Mouse (Mus musculus) midbrain, embryonic 10.5 days (tissue): ENCODE measurements at regions not wholly inside any gene's neighbourhood (a gene's known extent, or its start where the extent isn't known, plus 50 kb on each side); places are given as distances from the start of the nearest gene placed in this dataset.

ENCODE experiments used
- DNase-seq: peaks from one replicate; pipeline ENCODE4 v3.0.0-alpha.2; 2017; ENCODE audit warnings: low spot score
- H3K27ac ChIP-seq: fragments of 300-500 bp; sonication (generic); replicated peaks from 2 replicates; pipeline ENCODE4 v1.5.1; 2016; ENCODE audit warnings: mild to moderate bottlenecking
- H3K27me3 ChIP-seq: fragments of 300-500 bp; sonication (generic); 2 replicates; pipeline ENCODE4 v1.6.1; 2016; ENCODE audit warnings: low read depth, mild to moderate bottlenecking; ENCODE audit not compliant: poor library complexity, severe bottlenecking
- H3K36me3 ChIP-seq: fragments of 300-500 bp; sonication (generic); 2 replicates; pipeline ENCODE4 v1.6.1; 2016; ENCODE audit warnings: mild to moderate bottlenecking, moderate library complexity
- H3K4me1 ChIP-seq: fragments of 300-500 bp; sonication (generic); 2 replicates; pipeline ENCODE4 v1.6.1; 2016
- H3K4me3 ChIP-seq: fragments of 300-500 bp; sonication (generic); 2 replicates; pipeline ENCODE4 v1.5.1; 2016; ENCODE audit warnings: mild to moderate bottlenecking, moderate library complexity
- H3K9me3 ChIP-seq: fragments of 300-500 bp; sonication (generic); replicated peaks from 2 replicates; pipeline ENCODE4 v1.6.1; 2016; ENCODE audit warnings: mild to moderate bottlenecking
- WGBS: fragments of 180-500 bp; shearing (Covaris S2); methylation state at CpG from one replicate; pipeline ENCODE4 v1.1.7; 2016; 5-methylcytosine and 5-hydroxymethylcytosine counted together

GRCm38 (mm10) chr8:128065964-128066680, 292.3 kb upstream of the Nrp1 start:
- H3K4me3 ChIP-seq, result no peak overlapping the region
- H3K4me1 ChIP-seq, result no peaks in the 10 kb centered on the region
- H3K36me3 ChIP-seq, result no peaks in the 10 kb centered on the region
- no peaks in the 10 kb centered on the region for H3K27me3 ChIP-seq
- H3K27ac ChIP-seq, result no peak overlapping the region
- H3K9me3 ChIP-seq, result no peaks in the 10 kb centered on the region
- WGBS, result 77% methylated on average over 7 of the region's 7 CpGs
- no peak for DNase-seq

GRCm38 (mm10) chr8:128069749-128070148, 288.7 kb upstream of the Nrp1 start:
- no peaks in the 10 kb centered on the region for H3K9me3 ChIP-seq
- no peak overlapping the region for H3K4me3 ChIP-seq
- WGBS, result 78% methylated on average over 2 of the region's 2 CpGs
- no peak overlapping the region for H3K27ac ChIP-seq
- H3K4me1 ChIP-seq, result no peaks in the 10 kb centered on the region
- no peaks in the 10 kb centered on the region for H3K36me3 ChIP-seq
- no peaks in the 10 kb centered on the region for H3K27me3 ChIP-seq
- DNase-seq, result no peak

- no peaks in the 10 kb centered on the region for H3K9me3 ChIP-seq
- no peak overlapping the region for H3K4me3 ChIP-seq
- WGBS, result 70% methylated on average over 1 of the region's 1 CpGs
- no peaks in the 10 kb centered on the region for H3K36me3 ChIP-seq
- H3K27ac ChIP-seq, result no peak overlapping the region
- H3K27me3 ChIP-seq, result no peaks in the 10 kb centered on the region
- DNase-seq, result no peak
- no peaks in the 10 kb centered on the region for H3K4me1 ChIP-seq
Observed at GRCm38 (mm10) chr8:128075566-128075965, 282.8 kb upstream of the Nrp1 start.

GRCm38 (mm10) chr8:128076226-128076625, 282.2 kb upstream of the Nrp1 start:
- H3K27me3 ChIP-seq, result no peaks in the 10 kb centered on the region
- 94% methylated on average over 4 of the region's 4 CpGs for WGBS
- no peak for DNase-seq
- no peaks in the 10 kb centered on the region for H3K9me3 ChIP-seq
- H3K36me3 ChIP-seq, result no peaks in the 10 kb centered on the region
- no peaks in the 10 kb centered on the region for H3K4me1 ChIP-seq
- no peak overlapping the region for H3K4me3 ChIP-seq
- H3K27ac ChIP-seq, result no peak overlapping the region

- Histone ChIP-seq H3K4me3 (no peak overlapping the region), H3K4me1 (no peaks in the 10 kb centered on the region), H3K36me3 (no peaks in the 10 kb centered on the region), H3K27me3 (0 out of 2 replicates have a peak, but pooled peaks cover 7% of the 10 kb centered on the region), H3K27ac (no peak overlapping the region), H3K9me3 (no peaks in the 10 kb centered on the region)
- DNase-seq, result no peak
- WGBS, result 91% methylated on average over 1 of the region's 1 CpGs
Observed at GRCm38 (mm10) chr8:128078740-128079139, 279.7 kb upstream of the Nrp1 start.

- no peak overlapping the region for H3K27ac ChIP-seq
- H3K36me3 ChIP-seq, result no peaks in the 10 kb centered on the region
- no peaks in the 10 kb centered on the region for H3K4me1 ChIP-seq
- no peaks in the 10 kb centered on the region for H3K9me3 ChIP-seq
- DNase-seq, result no peak
- no peak overlapping the region for H3K4me3 ChIP-seq
- H3K27me3 ChIP-seq, result peaks cover 33% of the 10 kb centered on the region
- 66% methylated on average over 1 of the region's 1 CpGs for WGBS
Observed at GRCm38 (mm10) chr8:128085800-128086199, 272.6 kb upstream of the Nrp1 start.

GRCm38 (mm10) chr8:128087500-128087899, 270.9 kb upstream of the Nrp1 start:
- peak; percentile 35 for DNase-seq
- no peaks in the 10 kb centered on the region for H3K4me1 ChIP-seq
- H3K4me3 ChIP-seq, result no peak overlapping the region
- peaks cover 6% of the 10 kb centered on the region; the same call in 1 of the 2 replicates for H3K9me3 ChIP-seq
- no peaks in the 10 kb centered on the region for H3K36me3 ChIP-seq
- peaks cover 26% of the 10 kb centered on the region for H3K27me3 ChIP-seq
- H3K27ac ChIP-seq, result no peak overlapping the region
- WGBS, result 81% methylated on average over 1 of the region's 1 CpGs

- 90% methylated on average over 7 of the region's 7 CpGs for WGBS
- peaks cover 6% of the 10 kb centered on the region; the same call in 1 of the 2 replicates for H3K9me3 ChIP-seq
Observed at GRCm38 (mm10) chr8:128092826-128093225, 265.6 kb upstream of the Nrp1 start.

GRCm38 (mm10) chr8:128095451-128095850, 263.0 kb upstream of the Nrp1 start:
- no peak for DNase-seq
- H3K9me3 ChIP-seq, result peaks cover 6% of the 10 kb centered on the region; the same call in 1 of the 2 replicates
- 92% methylated on average over 1 of the region's 1 CpGs for WGBS
- no peak overlapping the region for H3K4me3 ChIP-seq
- no peak overlapping the region for H3K27ac ChIP-seq
- H3K36me3 ChIP-seq, result no peaks in the 10 kb centered on the region
- no peaks in the 10 kb centered on the region for H3K4me1 ChIP-seq
- no peaks in the 10 kb centered on the region for H3K27me3 ChIP-seq

More at GRCm38 (mm10) chr8:128092826-128093225, 265.6 kb upstream of the Nrp1 start:
- H3K27ac ChIP-seq, result no peak overlapping the region
- H3K4me1 ChIP-seq, result no peaks in the 10 kb centered on the region
- no peaks in the 10 kb centered on the region for H3K36me3 ChIP-seq
- DNase-seq, result no peak
- H3K4me3 ChIP-seq, result no peak overlapping the region
- peaks cover 15% of the 10 kb centered on the region for H3K27me3 ChIP-seq

- H3K9me3 ChIP-seq, result no peaks in the 10 kb centered on the region
- no peaks in the 10 kb centered on the region for H3K4me1 ChIP-seq
- H3K36me3 ChIP-seq, result no peaks in the 10 kb centered on the region
- no peak for DNase-seq
- 88% methylated on average over 3 of the region's 3 CpGs for WGBS
- H3K27me3 ChIP-seq, result no peaks in the 10 kb centered on the region
- H3K27ac ChIP-seq, result no peak overlapping the region
- no peak overlapping the region for H3K4me3 ChIP-seq
Observed at GRCm38 (mm10) chr8:128097601-128098000, 260.8 kb upstream of the Nrp1 start.

- no peak for DNase-seq
- H3K36me3 ChIP-seq, result no peaks in the 10 kb centered on the region
- H3K27me3 ChIP-seq, result no peaks in the 10 kb centered on the region
- no peaks in the 10 kb centered on the region for H3K9me3 ChIP-seq
- no peak overlapping the region for H3K27ac ChIP-seq
- H3K4me1 ChIP-seq, result no peaks in the 10 kb centered on the region
- no peak overlapping the region for H3K4me3 ChIP-seq
- WGBS, result 89% methylated on average over 1 of the region's 1 CpGs
Observed at GRCm38 (mm10) chr8:128103380-128103779, 255.0 kb upstream of the Nrp1 start.

- Histone ChIP-seq H3K9me3 (no peaks in the 10 kb centered on the region), H3K4me3 (no peak overlapping the region), H3K4me1 (no peaks in the 10 kb centered on the region), H3K36me3 (no peaks in the 10 kb centered on the region), H3K27ac (no peak overlapping the region), H3K27me3 (no peaks in the 10 kb centered on the region)
- 85% methylated on average over 2 of the region's 2 CpGs for WGBS
- DNase-seq, result no peak
Observed at GRCm38 (mm10) chr8:128106569-128106968, 251.8 kb upstream of the Nrp1 start.

GRCm38 (mm10) chr8:128107041-128107440, 251.4 kb upstream of the Nrp1 start:
- H3K27ac ChIP-seq, result no peak overlapping the region
- H3K36me3 ChIP-seq, result no peaks in the 10 kb centered on the region
- WGBS, result 89% methylated on average over 7 of the region's 7 CpGs
- no peak for DNase-seq
- H3K9me3 ChIP-seq, result no peaks in the 10 kb centered on the region
- H3K4me1 ChIP-seq, result no peaks in the 10 kb centered on the region
- no peak overlapping the region for H3K4me3 ChIP-seq
- H3K27me3 ChIP-seq, result no peaks in the 10 kb centered on the region
